Mouse (Mus musculus) brain, embryonic 14.5 days (tissue): ENCODE data around the gene Bcar3. TPM values are rescaled to one million over a fixed set of nuclear protein-coding genes. Genes with fewer than 3 reads are reported as not detected.
A peak's percentile ranks its signal among the peaks of the same experiment; 100 is the strongest.

ENCODE experiments used
- DNase-seq: peaks from one replicate; pipeline ENCODE4 v3.0.0-alpha.2; 2011; ENCODE audit warnings: low read depth
- CTCF ChIP-seq: fragments of 200-500 bp; IDR thresholded peaks from 2 replicates; pipeline ENCODE4 v1.5.1; 2012; ENCODE audit warnings: inconsistent platforms, mild to moderate bottlenecking, moderate library complexity, borderline replicate concordance; ENCODE audit not compliant: insufficient read depth, insufficient read length; ENCODE audit errors: extremely low read depth
- POLR2A ChIP-seq: fragments of 200-500 bp; IDR thresholded peaks from 2 replicates; pipeline ENCODE4 v1.6.1; 2012; ENCODE audit warnings: mild to moderate bottlenecking, inconsistent platforms, borderline replicate concordance; ENCODE audit not compliant: poor library complexity, insufficient read depth, insufficient read length, severe bottlenecking; ENCODE audit errors: extremely low read depth
- polyA plus RNA-seq: library from polyadenylated mRNA; depleted of rRNA; stranded (reverse); fragments of >200 nt; gene quantifications from 2 replicates; pipeline ENCODE4 v1.2.3, GENCODE M21; 2012

Gene Bcar3
- polyA plus RNA-seq, 1 experiment, result 7.7 TPM

GRCm38 (mm10) chr3:122417466-122417865, 123.5 kb downstream of the Bcar3 start:
- TF ChIP-seq POLR2A (no peak), CTCF (no peak)
- no peak for DNase-seq

- DNase-seq, result no peak
- no peak for TF ChIP-seq CTCF
These were observed 124.8 kb downstream of the Bcar3 start for GRCm38 (mm10) chr3:122418564-122419274.

- peak; percentile 83 for DNase-seq
- TF ChIP-seq CTCF (no peak), POLR2A (peak; percentile 67)
These were observed 125.9 kb downstream of the Bcar3 start for GRCm38 (mm10) chr3:122419610-122420409.

GRCm38 (mm10) chr3:122420410-122420774, 126.5 kb downstream of the Bcar3 start:
- peak; percentile 85 for DNase-seq
- no peak for TF ChIP-seq POLR2A
- TF ChIP-seq CTCF, result no peak

- DNase-seq, result no peak
- TF ChIP-seq POLR2A (no peak), CTCF (no peak)
These were observed 127.2 kb downstream of the Bcar3 start for GRCm38 (mm10) chr3:122421042-122421702.

GRCm38 (mm10) chr3:122421802-122422201, 127.9 kb downstream of the Bcar3 start:
- DNase-seq, result no peak
- TF ChIP-seq CTCF, result no peak
- TF ChIP-seq POLR2A, result no peak

- no peak for DNase-seq
- no peak for TF ChIP-seq CTCF
- TF ChIP-seq POLR2A, result no peak
These were observed 128.3 kb downstream of the Bcar3 start for GRCm38 (mm10) chr3:122422276-122422675.

- DNase-seq, result no peak
- TF ChIP-seq CTCF (no peak), POLR2A (no peak)
These were observed 129.7 kb downstream of the Bcar3 start for GRCm38 (mm10) chr3:122423643-122424042.

GRCm38 (mm10) chr3:122428325-122428821, 134.4 kb downstream of the Bcar3 start:
- TF ChIP-seq CTCF (no peak), POLR2A (no peak)
- DNase-seq, result peak; percentile 79

GRCm38 (mm10) chr3:122430780-122431497, 137.0 kb downstream of the Bcar3 start:
- no peak for DNase-seq
- TF ChIP-seq POLR2A (no peak), CTCF (no peak)
